Mouse (Mus musculus): ENCODE data around the gene Thoc7.
A peak's percentile ranks its signal among the peaks of the same experiment; 100 is the strongest.
"Not testable (repeated sequence)": the region's sequence is repeated elsewhere in the genome, so short reads cannot be mapped to it uniquely, and the experiment has no call there.

Thoc7 gene

GRCm38 (mm10) chr14:13961401-13962112, at the start of gene Thoc7, which contains the start of gene Atxn7:
Thoc7 (minus strand) TSS chr14:13961852.
Atxn7 (plus strand) TSS chr14:13961440.
- DNase-seq (ENCODE audit: low spot score): peak; percentile 70

- no peak for DNase-seq (ENCODE audit: low spot score)
Observed at GRCm38 (mm10) chr14:14009712-14010111, 48.1 kb upstream of the Thoc7 start.

GRCm38 (mm10) chr14:14002771-14003170, 41.1 kb upstream of the Thoc7 start:
- no peak for DNase-seq (ENCODE audit: low spot score)

GRCm38 (mm10) chr14:13995206-13996097, 33.8 kb upstream of the Thoc7 start:
- DNase-seq (ENCODE audit: low spot score): peak; percentile 49

GRCm38 (mm10) chr14:13990741-13991140, 29.1 kb upstream of the Thoc7 start:
- no peak for DNase-seq (ENCODE audit: low spot score)

GRCm38 (mm10) chr14:13988397-13988796, 26.7 kb upstream of the Thoc7 start:
- no peak for DNase-seq (ENCODE audit: low spot score)

GRCm38 (mm10) chr14:13982174-13982573, 20.5 kb upstream of the Thoc7 start:
- DNase-seq (ENCODE audit: low spot score): no peak

- DNase-seq (ENCODE audit: low spot score): no peak
Observed at GRCm38 (mm10) chr14:13981286-13981685, 19.6 kb upstream of the Thoc7 start.

- DNase-seq (ENCODE audit: low spot score): no peak
Observed at GRCm38 (mm10) chr14:13977498-13977897, 15.8 kb upstream of the Thoc7 start.

- no peak for DNase-seq (ENCODE audit: low spot score)
Observed at GRCm38 (mm10) chr14:13971644-13972234, 10.1 kb upstream of the Thoc7 start.

- DNase-seq (ENCODE audit: low spot score): no peak
Observed at GRCm38 (mm10) chr14:13970513-13970912, 8.9 kb upstream of the Thoc7 start.

- no peak for DNase-seq (ENCODE audit: low spot score)
Observed at GRCm38 (mm10) chr14:13968476-13968875, 6.8 kb upstream of the Thoc7 start.

GRCm38 (mm10) chr14:13967607-13968006, 6.0 kb upstream of the Thoc7 start:
- no peak for DNase-seq (ENCODE audit: low spot score)

GRCm38 (mm10) chr14:13963527-13963926, 1.9 kb upstream of the Thoc7 start:
- no peak for DNase-seq (ENCODE audit: low spot score)

GRCm38 (mm10) chr14:13962476-13962875, 824 bp upstream of the Thoc7 start:
- DNase-seq (ENCODE audit: low spot score): no peak

GRCm38 (mm10) chr14:13960482-13961325, 948 bp downstream of the Thoc7 start:
- peak; percentile 79 for DNase-seq (ENCODE audit: low spot score)

- peak; percentile 51 for DNase-seq (ENCODE audit: low spot score)
Observed at GRCm38 (mm10) chr14:13960079-13960478, 1.6 kb downstream of the Thoc7 start.

GRCm38 (mm10) chr14:13952151-13952550, 9.5 kb downstream of the Thoc7 start:
- DNase-seq (ENCODE audit: low spot score): not testable (repeated sequence)

GRCm38 (mm10) chr14:13950401-13950800, 11.3 kb downstream of the Thoc7 start:
- peak; percentile 53 for DNase-seq (ENCODE audit: low spot score)

- DNase-seq (ENCODE audit: low spot score): no peak
Observed at GRCm38 (mm10) chr14:13948345-13948744, 13.3 kb downstream of the Thoc7 start.

GRCm38 (mm10) chr14:13944686-13945085, 17.0 kb downstream of the Thoc7 start:
- no peak for DNase-seq (ENCODE audit: low spot score)

- DNase-seq (ENCODE audit: low spot score): no peak
Observed at GRCm38 (mm10) chr14:13934052-13934371, 27.6 kb downstream of the Thoc7 start.

Measured in testis, postnatal 10 days (tissue).